Mouse (Mus musculus): Measurements from ENCODE around the gene Dnttip2.
A peak's percentile ranks its signal among the peaks of the same experiment; 100 is the strongest.

The Dnttip2 gene

GRCm38 (mm10) chr3:122290696-122291095 lies 16.5 kb downstream of the Dnttip2 start:
- no peak for DNase-seq

GRCm38 (mm10) chr3:122291828-122292227 lies 17.6 kb downstream of the Dnttip2 start:
- no peak for DNase-seq

GRCm38 (mm10) chr3:122292300-122293222 lies 18.4 kb downstream of the Dnttip2 start:
- peak; percentile 94 for DNase-seq

- peak; percentile 85 to 90 for DNase-seq
Observed at GRCm38 (mm10) chr3:122293223-122293953, 19.2 kb downstream of the Dnttip2 start.

- peak; percentile 91 to 93 for DNase-seq
Observed at GRCm38 (mm10) chr3:122293954-122294850, 20.0 kb downstream of the Dnttip2 start, which contains the start of gene Bcar3. Gene Bcar3 (plus strand): TSS chr3:122294136.

- DNase-seq: peak; percentile 40 to 65
Observed at GRCm38 (mm10) chr3:122295511-122295910, 21.3 kb downstream of the Dnttip2 start.

GRCm38 (mm10) chr3:122296979-122297378 lies 22.8 kb downstream of the Dnttip2 start:
- peak; percentile 21 to 38 for DNase-seq

- DNase-seq: peak; percentile 22 to 38
Observed at GRCm38 (mm10) chr3:122300983-122301919, 27.1 kb downstream of the Dnttip2 start.

- DNase-seq: no peak
Observed at GRCm38 (mm10) chr3:122304560-122304959, 30.4 kb downstream of the Dnttip2 start.

- no peak for DNase-seq
Observed at GRCm38 (mm10) chr3:122307894-122308671, 33.9 kb downstream of the Dnttip2 start.

- no peak for DNase-seq
Observed at GRCm38 (mm10) chr3:122308981-122309380, 34.8 kb downstream of the Dnttip2 start.

- peak; percentile 91 to 93 for DNase-seq
Observed at GRCm38 (mm10) chr3:122312078-122312477, 37.9 kb downstream of the Dnttip2 start.

- no peak for DNase-seq
Observed at GRCm38 (mm10) chr3:122312936-122313629, 38.9 kb downstream of the Dnttip2 start.

- DNase-seq: no peak
Observed at GRCm38 (mm10) chr3:122313936-122314335, 39.7 kb downstream of the Dnttip2 start.

GRCm38 (mm10) chr3:122316621-122317020 lies 42.4 kb downstream of the Dnttip2 start:
- peak; percentile 17 to 18 for DNase-seq

GRCm38 (mm10) chr3:122317339-122317738 lies 43.2 kb downstream of the Dnttip2 start:
- DNase-seq: peak in 1 of 2 experiments; percentile 30

- no peak for DNase-seq
Observed at GRCm38 (mm10) chr3:122322226-122322625, 48.0 kb downstream of the Dnttip2 start.

- no peak for DNase-seq
Observed at GRCm38 (mm10) chr3:122323841-122324240, 49.7 kb downstream of the Dnttip2 start.

- DNase-seq: no peak
Observed at GRCm38 (mm10) chr3:122324528-122324927, 50.3 kb downstream of the Dnttip2 start.

- DNase-seq: no peak
Observed at GRCm38 (mm10) chr3:122330484-122330883, 56.3 kb downstream of the Dnttip2 start.

Measured in cerebellum, postnatal 25 days (tissue).